Mouse (Mus musculus): ENCODE measurements around the gene Lrrc8c.
A peak's percentile ranks its signal among the peaks of the same experiment; 100 is the strongest.

The Lrrc8c gene

GRCm38 (mm10) chr5:105501136-105501535 lies 18.1 kb upstream of the Lrrc8c start:
- DNase-seq (ENCODE audit: low spot score), result no peak

GRCm38 (mm10) chr5:105508813-105509212 lies 10.4 kb upstream of the Lrrc8c start:
- DNase-seq (ENCODE audit: low spot score), result no peak

- DNase-seq (ENCODE audit: low spot score), result no peak
Observed at GRCm38 (mm10) chr5:105512297-105512696, 6.9 kb upstream of the Lrrc8c start.

- DNase-seq (ENCODE audit: low spot score), result no peak
Observed at GRCm38 (mm10) chr5:105515532-105515931, 3.7 kb upstream of the Lrrc8c start.

- peak; percentile 62 for DNase-seq (ENCODE audit: low spot score)
Observed at GRCm38 (mm10) chr5:105516290-105516689, 2.9 kb upstream of the Lrrc8c start.

GRCm38 (mm10) chr5:105517992-105518625 lies 1.1 kb upstream of the Lrrc8c start:
- DNase-seq (ENCODE audit: low spot score), result no peak

- peak; percentile 40 for DNase-seq (ENCODE audit: low spot score)
Observed at GRCm38 (mm10) chr5:105518626-105519095, 527 bp upstream of the Lrrc8c start.

- no peak for DNase-seq (ENCODE audit: low spot score)
Observed at GRCm38 (mm10) chr5:105519976-105520300, 750 bp downstream of the Lrrc8c start.

GRCm38 (mm10) chr5:105520442-105520965 lies 1.3 kb downstream of the Lrrc8c start:
- no peak for DNase-seq (ENCODE audit: low spot score)

- DNase-seq (ENCODE audit: low spot score), result no peak
Observed at GRCm38 (mm10) chr5:105523452-105523851, 4.3 kb downstream of the Lrrc8c start.

- DNase-seq (ENCODE audit: low spot score), result no peak
Observed at GRCm38 (mm10) chr5:105525004-105525403, 5.8 kb downstream of the Lrrc8c start.

- no peak for DNase-seq (ENCODE audit: low spot score)
Observed at GRCm38 (mm10) chr5:105526107-105526645, 7.0 kb downstream of the Lrrc8c start.

- DNase-seq (ENCODE audit: low spot score), result no peak
Observed at GRCm38 (mm10) chr5:105526766-105527165, 7.6 kb downstream of the Lrrc8c start.

GRCm38 (mm10) chr5:105527477-105528331 lies 8.5 kb downstream of the Lrrc8c start:
- no peak for DNase-seq (ENCODE audit: low spot score)

GRCm38 (mm10) chr5:105530576-105530975 lies 11.4 kb downstream of the Lrrc8c start:
- no peak for DNase-seq (ENCODE audit: low spot score)

GRCm38 (mm10) chr5:105535186-105535585 lies 16.0 kb downstream of the Lrrc8c start:
- DNase-seq (ENCODE audit: low spot score), result no peak

- no peak for DNase-seq (ENCODE audit: low spot score)
Observed at GRCm38 (mm10) chr5:105536172-105536571, 17.0 kb downstream of the Lrrc8c start.

- no peak for DNase-seq (ENCODE audit: low spot score)
Observed at GRCm38 (mm10) chr5:105537101-105537723, 18.0 kb downstream of the Lrrc8c start.

GRCm38 (mm10) chr5:105541051-105541450 lies 21.9 kb downstream of the Lrrc8c start:
- DNase-seq (ENCODE audit: low spot score), result no peak

GRCm38 (mm10) chr5:105545126-105545525 lies 25.9 kb downstream of the Lrrc8c start:
- no peak for DNase-seq (ENCODE audit: low spot score)

- no peak for DNase-seq (ENCODE audit: low spot score)
Observed at GRCm38 (mm10) chr5:105547115-105547514, 27.9 kb downstream of the Lrrc8c start.

GRCm38 (mm10) chr5:105551808-105552207 lies 32.6 kb downstream of the Lrrc8c start:
- DNase-seq (ENCODE audit: low spot score), result no peak
